Mouse (Mus musculus) liver, adult 2 months (tissue): ENCODE measurements at regions not wholly inside any gene's neighbourhood (a gene's known extent, or its start where the extent isn't known, plus 50 kb on each side); places are given as distances from the start of the nearest gene placed in this dataset.

Experiments
- CTCF ChIP-seq: fragments of 200-500 bp; IDR thresholded peaks from 2 replicates; pipeline ENCODE4 v1.5.1; 2011; ENCODE audit warnings: low read depth, low read length, control low read depth
- POLR2A ChIP-seq: fragments of 200-500 bp; IDR thresholded peaks from 2 replicates; pipeline ENCODE4 v1.6.1; 2011; ENCODE audit warnings: low read length, control low read depth; ENCODE audit not compliant: insufficient read depth; ENCODE audit errors: extremely low read depth

GRCm38 (mm10) chr11:85996686-85997085 lies 110.5 kb downstream of the Tbx4 start:
- no peak for TF ChIP-seq POLR2A
- TF ChIP-seq CTCF: no peak
